Mouse (Mus musculus): ENCODE measurements around the gene Slc17a7. TPM values are rescaled to one million over a fixed set of nuclear protein-coding genes. Genes with fewer than 3 reads are reported as not detected.

The Slc17a7 gene
- polyA plus RNA-seq, 1 experiment from 2014 or later = 0.15 TPM

DNA sequence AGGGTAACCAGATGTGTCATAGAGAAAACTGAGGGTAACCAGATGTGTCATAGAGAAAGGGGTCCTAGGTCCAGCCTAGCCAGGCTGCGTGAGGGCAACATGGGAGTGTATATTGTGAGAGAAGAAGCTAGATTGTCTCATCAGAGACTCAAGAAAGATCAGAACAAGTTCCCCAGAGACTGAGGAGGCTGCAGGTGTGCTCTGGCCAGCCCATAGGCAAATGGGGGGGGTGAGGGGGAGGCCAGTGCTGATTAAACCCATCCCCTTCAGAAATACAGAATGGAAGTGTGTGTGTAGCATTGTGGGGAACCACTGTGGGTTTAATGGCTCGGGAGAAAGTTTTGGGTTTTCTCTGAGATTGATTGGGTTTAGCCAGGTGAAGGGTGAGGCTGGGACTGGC is 57.9 kb downstream of the Slc17a7 start:
- H3K9me3 ChIP-seq = no peaks in the 10 kb centered on the region
- H3K36me3 ChIP-seq = peaks cover 34% of the 10 kb centered on the region; the same call in 1 of the 2 replicates
- no peak overlapping the region for H3K27ac ChIP-seq
- no peak overlapping the region for H3K4me3 ChIP-seq (replicated peaks)
- no peak for ATAC-seq
- no peak overlapping the region for H3K9ac ChIP-seq
- no peak overlapping the region for H3K4me2 ChIP-seq (replicated peaks)
- H3K4me1 ChIP-seq (replicated peaks) = peaks cover 16% of the 10 kb centered on the region
- no peaks in the 10 kb centered on the region for H3K27me3 ChIP-seq (replicated peaks)
- 73% methylated on average over 2 of the region's 2 CpGs for WGBS

DNA sequence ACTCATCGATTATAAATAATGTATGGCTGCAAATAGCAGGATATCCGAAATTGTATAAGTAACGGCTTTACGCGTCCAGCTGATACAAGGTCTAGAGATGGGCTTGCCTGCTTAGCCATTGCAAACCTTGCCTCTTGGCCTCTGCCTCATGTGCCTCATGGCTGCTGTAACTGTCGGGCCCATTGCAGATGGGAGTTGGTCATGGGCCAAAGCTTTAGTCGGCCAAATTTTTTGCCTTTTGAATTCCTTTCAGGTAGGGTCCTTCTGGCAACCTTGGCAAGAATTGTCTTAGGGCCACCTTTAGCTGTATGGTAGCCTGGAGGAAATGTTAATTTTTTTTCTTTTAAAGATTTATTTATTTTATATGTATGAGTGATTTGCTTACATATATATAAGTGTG is 61.1 kb downstream of the Slc17a7 start:
- Histone ChIP-seq H3K4me3 (replicated peaks) (no peak overlapping the region), H3K27ac (no peak overlapping the region), H3K9ac (no peak overlapping the region), H3K36me3 (peaks cover 45% of the 10 kb centered on the region; the same call in 1 of the 2 replicates), H3K9me3 (no peaks in the 10 kb centered on the region), H3K4me2 (replicated peaks) (no peak overlapping the region), H3K27me3 (replicated peaks) (no peaks in the 10 kb centered on the region), H3K4me1 (replicated peaks) (no peaks in the 10 kb centered on the region)
- no peak for ATAC-seq
- WGBS = 86% methylated on average over 7 of the region's 7 CpGs

MicroRNA genes within 50 kb of the gene (microRNA counts, 519-probe panel; counts per million panel counts)
- 2,651 counts per million, percentile 69 among the panel's probes with 10 or more counts for microRNA mmu-miR-150

Other genes starting within 250 kb of the Slc17a7 start
- gene Ap2a1, start 234.5 kb upstream of the Slc17a7 start, polyA plus RNA-seq (2015; fragmentation: Nextera tagmentation; extraction: Ambion mirVana) = 60.1 and 65.0 TPM in 2 replicates
- 0.14 TPM in 1 of 2 replicates, not detected in the other for gene Tsks, start 220.7 kb upstream of the Slc17a7 start, polyA plus RNA-seq (2015; fragmentation: Nextera tagmentation; extraction: Ambion mirVana)
- 16.1 and 16.5 TPM in 2 replicates for gene Cpt1c, start 189.1 kb upstream of the Slc17a7 start, polyA plus RNA-seq (2015; fragmentation: Nextera tagmentation; extraction: Ambion mirVana)
- 449 and 456 TPM in 2 replicates for gene Prmt1, start 177.4 kb upstream of the Slc17a7 start, polyA plus RNA-seq (2015; fragmentation: Nextera tagmentation; extraction: Ambion mirVana)
- 89.9 and 99.6 TPM in 2 replicates for gene Irf3, start 166.3 kb upstream of the Slc17a7 start, polyA plus RNA-seq (2015; fragmentation: Nextera tagmentation; extraction: Ambion mirVana)
- gene Bcl2l12, start 165.2 kb upstream of the Slc17a7 start, polyA plus RNA-seq (2015; fragmentation: Nextera tagmentation; extraction: Ambion mirVana) = 37.3 and 43.6 TPM in 2 replicates
- gene Scaf1, start 147.6 kb upstream of the Slc17a7 start, polyA plus RNA-seq (2015; fragmentation: Nextera tagmentation; extraction: Ambion mirVana) = 32.0 and 33.6 TPM in 2 replicates
- gene Rras, start 146.0 kb upstream of the Slc17a7 start, polyA plus RNA-seq (2015; fragmentation: Nextera tagmentation; extraction: Ambion mirVana) = 57.6 and 61.0 TPM in 2 replicates
- gene Prr12, start 111.1 kb upstream of the Slc17a7 start, polyA plus RNA-seq (2015; fragmentation: Nextera tagmentation; extraction: Ambion mirVana) = 7.1 and 8.7 TPM in 2 replicates
- gene Nosip, start 101.5 kb upstream of the Slc17a7 start, polyA plus RNA-seq (2015; fragmentation: Nextera tagmentation; extraction: Ambion mirVana) = 49.5 and 50.5 TPM in 2 replicates
- gene Prrg2, start 101.3 kb upstream of the Slc17a7 start, polyA plus RNA-seq (2015; fragmentation: Nextera tagmentation; extraction: Ambion mirVana) = 29.2 and 29.5 TPM in 2 replicates
- 265 and 267 TPM in 2 replicates for gene Rcn3, start 71.7 kb upstream of the Slc17a7 start, polyA plus RNA-seq (2015; fragmentation: Nextera tagmentation; extraction: Ambion mirVana)
- 153 and 168 TPM in 2 replicates for gene Fcgrt, start 60.1 kb upstream of the Slc17a7 start, polyA plus RNA-seq (2015; fragmentation: Nextera tagmentation; extraction: Ambion mirVana)
- gene Rps11, start 39.5 kb upstream of the Slc17a7 start, polyA plus RNA-seq (2015; fragmentation: Nextera tagmentation; extraction: Ambion mirVana) = 1,711 TPM in 2 replicates
- 1,301 and 1,445 TPM in 2 replicates for gene Rpl13a, start 35.2 kb upstream of the Slc17a7 start, polyA plus RNA-seq (2015; fragmentation: Nextera tagmentation; extraction: Ambion mirVana)
- gene Gm45713, start 27.7 kb upstream of the Slc17a7 start, polyA plus RNA-seq (2015; fragmentation: Nextera tagmentation; extraction: Ambion mirVana) = 0.24 and 0.28 TPM in 2 replicates
- gene Flt3l, start 27.5 kb upstream of the Slc17a7 start, polyA plus RNA-seq (2015; fragmentation: Nextera tagmentation; extraction: Ambion mirVana) = 1.8 and 2.0 TPM in 2 replicates
- 94.1 and 98.9 TPM in 2 replicates for gene Pih1d1, start 9.6 kb upstream of the Slc17a7 start, polyA plus RNA-seq (2015; fragmentation: Nextera tagmentation; extraction: Ambion mirVana)
- gene Aldh16a1, start 9.4 kb upstream of the Slc17a7 start, polyA plus RNA-seq (2015; fragmentation: Nextera tagmentation; extraction: Ambion mirVana) = 79.0 and 87.3 TPM in 2 replicates
- not detected in 2 replicates for gene Gfy, start 15.6 kb downstream of the Slc17a7 start, polyA plus RNA-seq (2015; fragmentation: Nextera tagmentation; extraction: Ambion mirVana)
- gene Pth2, start 17.0 kb downstream of the Slc17a7 start, polyA plus RNA-seq (2015; fragmentation: Nextera tagmentation; extraction: Ambion mirVana) = not detected in 2 replicates
- gene Ccdc155, start 40.9 kb downstream of the Slc17a7 start, polyA plus RNA-seq (2015; fragmentation: Nextera tagmentation; extraction: Ambion mirVana) = 0.61 and 0.69 TPM in 2 replicates
- gene Dkkl1, start 48.2 kb downstream of the Slc17a7 start, polyA plus RNA-seq (2015; fragmentation: Nextera tagmentation; extraction: Ambion mirVana) = 1.0 and 1.1 TPM in 2 replicates
- gene Tead2, start 51.8 kb downstream of the Slc17a7 start, polyA plus RNA-seq (2015; fragmentation: Nextera tagmentation; extraction: Ambion mirVana) = 93.2 and 97.0 TPM in 2 replicates
- gene Cd37, start 75.2 kb downstream of the Slc17a7 start, polyA plus RNA-seq (2015; fragmentation: Nextera tagmentation; extraction: Ambion mirVana) = 3.5 and 3.6 TPM in 2 replicates
- not detected in 2 replicates for gene Slc6a16, start 77.1 kb downstream of the Slc17a7 start, polyA plus RNA-seq (2015; fragmentation: Nextera tagmentation; extraction: Ambion mirVana)
- not detected in 2 replicates for gene Slc6a21, start 113.6 kb downstream of the Slc17a7 start, polyA plus RNA-seq (2015; fragmentation: Nextera tagmentation; extraction: Ambion mirVana)
- gene Trpm4, start 169.8 kb downstream of the Slc17a7 start, polyA plus RNA-seq (2015; fragmentation: Nextera tagmentation; extraction: Ambion mirVana) = 20.4 and 29.1 TPM in 2 replicates
- gene Hrc, start 171.3 kb downstream of the Slc17a7 start, polyA plus RNA-seq (2015; fragmentation: Nextera tagmentation; extraction: Ambion mirVana) = 0.97 and 1.2 TPM in 2 replicates
- gene Ppfia3, start 203.1 kb downstream of the Slc17a7 start, polyA plus RNA-seq (2015; fragmentation: Nextera tagmentation; extraction: Ambion mirVana) = 5.6 and 6.9 TPM in 2 replicates
- gene Lin7b, start 206.6 kb downstream of the Slc17a7 start, polyA plus RNA-seq (2015; fragmentation: Nextera tagmentation; extraction: Ambion mirVana) = 1.9 and 2.4 TPM in 2 replicates
- gene Snrnp70, start 231.8 kb downstream of the Slc17a7 start, polyA plus RNA-seq (2015; fragmentation: Nextera tagmentation; extraction: Ambion mirVana) = 195 and 200 TPM in 2 replicates
- 0.13 and 0.19 TPM in 2 replicates for gene Kcna7, start 241.7 kb downstream of the Slc17a7 start, polyA plus RNA-seq (2015; fragmentation: Nextera tagmentation; extraction: Ambion mirVana)
- gene Ntf5, start 249.7 kb downstream of the Slc17a7 start, polyA plus RNA-seq (2015; fragmentation: Nextera tagmentation; extraction: Ambion mirVana) = 1.7 and 2.1 TPM in 2 replicates

Data from intestine, embryonic 15.5 days (tissue).